Mouse (Mus musculus): ENCODE results near the gene Tmem108.

Gene Tmem108

GRCm38 (mm10) chr9:103580186-103580585 is 181.5 kb downstream of the Tmem108 start:
- DNase-seq: no peak

- DNase-seq: no peak
These were observed 182.1 kb downstream of the Tmem108 start for GRCm38 (mm10) chr9:103579411-103580026.

DNA sequence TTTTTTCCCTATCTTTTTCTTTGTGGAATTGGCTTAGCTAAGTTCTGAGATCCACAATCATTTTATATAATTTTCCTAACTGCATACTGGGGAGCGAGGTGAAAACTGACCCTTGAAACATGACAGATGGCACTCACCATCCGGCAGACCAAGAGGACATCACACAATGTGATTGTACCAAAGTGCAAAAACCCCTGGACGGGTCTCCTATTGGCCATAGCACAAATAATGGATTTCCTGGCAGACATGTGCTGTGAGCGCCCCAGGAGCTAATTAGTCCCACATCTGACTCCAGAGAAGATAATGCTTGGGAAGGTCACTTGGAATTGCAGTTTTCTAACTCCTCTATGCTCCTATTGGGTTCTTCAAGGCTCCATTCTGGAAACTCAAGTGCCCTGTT is 183.9 kb downstream of the Tmem108 start:
- no peak for DNase-seq

GRCm38 (mm10) chr9:103577181-103577580 is 184.5 kb downstream of the Tmem108 start:
- no peak for DNase-seq

DNA sequence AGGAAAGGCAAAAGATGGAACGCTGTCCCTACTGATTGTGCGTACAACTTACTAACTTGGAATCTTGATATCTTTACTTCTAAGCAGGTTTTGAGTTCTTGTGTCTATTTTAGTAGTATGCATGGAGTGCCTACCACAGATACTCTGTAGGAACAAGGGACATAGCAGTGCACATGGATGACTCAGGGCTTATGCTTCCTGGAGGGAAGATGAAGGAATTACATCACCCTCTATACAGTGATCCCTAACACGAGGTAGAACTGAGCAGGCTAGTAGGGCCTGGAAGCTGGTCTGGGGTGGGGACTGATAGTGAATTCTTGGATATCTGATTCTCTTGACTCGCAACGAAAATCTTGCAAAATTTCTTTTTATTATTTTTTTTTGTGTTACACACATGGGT is 185.7 kb downstream of the Tmem108 start:
- DNase-seq: no peak

DNA sequence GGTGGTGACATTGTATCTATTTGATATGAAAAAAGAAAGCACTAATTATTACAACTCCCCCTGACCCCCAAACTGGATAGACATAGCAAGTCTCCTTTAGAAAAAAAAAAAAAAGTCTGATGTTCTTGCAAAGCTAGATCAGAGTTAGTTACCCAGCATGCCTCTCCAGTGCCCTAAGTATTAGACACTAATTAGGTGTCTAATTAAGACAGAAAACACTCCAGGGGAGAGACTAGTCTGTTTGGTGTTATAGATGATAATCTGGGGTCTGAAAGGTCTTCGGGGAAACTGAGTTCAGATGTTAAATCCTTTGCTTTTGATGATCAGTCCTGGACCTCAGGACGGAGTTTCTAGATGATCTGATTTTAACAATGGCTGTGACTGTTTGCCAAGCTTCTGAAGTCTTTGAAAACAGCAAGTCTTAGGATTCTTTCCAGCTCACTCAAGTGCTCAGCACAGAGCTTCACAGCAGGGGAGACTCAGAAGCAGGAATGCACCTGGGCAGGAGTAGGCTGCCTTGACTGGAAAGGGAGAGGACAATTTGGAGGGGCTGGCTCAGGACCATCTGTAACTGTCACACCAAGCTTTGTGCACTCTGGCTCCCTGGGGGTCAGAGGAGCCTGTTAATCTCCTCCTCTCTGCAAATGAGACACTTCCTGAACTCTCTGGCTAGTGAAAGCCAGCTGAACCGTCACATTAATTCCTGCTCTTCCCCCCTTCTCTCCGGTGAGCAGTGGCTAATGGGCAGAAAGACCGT is 187.5 kb downstream of the Tmem108 start:
- DNase-seq: no peak

- no peak for DNase-seq
These were observed 191.4 kb downstream of the Tmem108 start for GRCm38 (mm10) chr9:103570158-103570741.

DNA sequence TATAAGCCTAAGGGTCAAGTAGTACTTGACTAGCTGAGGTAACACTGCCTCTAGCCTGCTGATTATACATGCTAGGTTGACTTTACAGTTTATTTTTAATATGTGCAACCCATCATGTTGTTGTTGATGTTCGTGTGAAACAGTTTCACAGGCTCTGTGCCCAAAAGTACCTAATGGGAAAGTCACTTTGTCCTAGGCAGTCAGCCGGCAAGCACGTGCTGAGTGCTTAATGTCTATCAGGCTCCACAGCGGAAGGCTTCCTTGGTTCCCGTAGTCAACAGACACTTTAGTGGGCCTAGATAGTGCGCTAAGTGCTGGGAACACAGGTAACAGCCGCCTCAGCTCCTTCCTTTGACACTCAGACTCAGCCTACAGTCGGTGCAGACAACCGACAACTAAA is 192.7 kb downstream of the Tmem108 start:
- no peak for DNase-seq

DNA sequence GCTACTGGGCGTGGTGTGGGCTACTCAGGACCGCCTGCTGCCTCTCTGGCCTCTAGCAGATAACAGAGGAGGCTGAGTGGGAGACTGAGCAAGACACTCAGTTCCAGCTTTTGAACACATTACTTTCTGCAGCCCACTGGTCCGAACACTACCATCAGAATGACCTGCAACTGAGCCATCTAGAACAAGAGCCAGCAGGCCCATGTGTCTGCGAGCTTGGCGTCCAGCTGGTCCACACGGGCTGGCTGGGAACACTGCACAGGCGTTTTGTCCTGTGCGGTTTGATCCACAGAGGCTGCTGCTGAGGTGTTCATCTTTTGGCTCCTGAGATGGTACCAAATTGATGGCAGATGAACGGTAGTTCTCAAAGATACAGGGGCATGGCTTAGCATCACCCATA is 196.5 kb downstream of the Tmem108 start:
- no peak for DNase-seq

DNA sequence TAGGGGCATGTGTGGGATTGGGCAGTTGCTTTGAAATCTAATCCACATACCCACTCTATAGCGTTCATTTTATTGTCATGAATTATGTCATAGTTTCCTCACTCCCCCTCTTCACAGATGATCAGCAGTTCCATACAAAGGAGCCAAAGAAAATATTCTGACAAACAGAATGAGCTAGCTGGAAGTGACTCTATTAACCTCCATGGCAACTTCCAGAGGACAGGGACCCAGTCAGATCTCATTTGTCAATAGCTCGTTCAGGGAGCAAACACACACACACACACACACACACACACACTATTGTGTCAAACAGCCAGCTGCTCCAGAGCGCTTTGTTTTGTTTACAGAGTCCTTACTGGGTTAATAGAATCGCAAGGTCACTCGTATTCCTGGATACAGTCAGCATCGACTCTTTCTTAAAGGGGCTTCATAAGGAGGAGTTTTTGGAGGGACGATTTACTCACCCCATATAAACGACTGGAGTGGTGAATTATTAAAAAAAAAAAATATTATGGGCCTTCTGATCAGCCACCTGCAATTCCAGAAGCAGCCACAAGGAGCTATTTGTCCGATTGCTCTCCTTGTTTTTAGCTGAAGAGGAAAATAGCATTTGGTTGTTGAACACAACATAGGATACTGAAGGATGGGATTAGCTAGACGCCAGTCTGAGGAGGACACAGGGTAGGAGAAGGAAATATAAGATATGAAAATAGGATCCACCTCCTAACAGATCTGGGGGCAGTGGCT is 197.6 kb downstream of the Tmem108 start:
- DNase-seq: no peak

DNA sequence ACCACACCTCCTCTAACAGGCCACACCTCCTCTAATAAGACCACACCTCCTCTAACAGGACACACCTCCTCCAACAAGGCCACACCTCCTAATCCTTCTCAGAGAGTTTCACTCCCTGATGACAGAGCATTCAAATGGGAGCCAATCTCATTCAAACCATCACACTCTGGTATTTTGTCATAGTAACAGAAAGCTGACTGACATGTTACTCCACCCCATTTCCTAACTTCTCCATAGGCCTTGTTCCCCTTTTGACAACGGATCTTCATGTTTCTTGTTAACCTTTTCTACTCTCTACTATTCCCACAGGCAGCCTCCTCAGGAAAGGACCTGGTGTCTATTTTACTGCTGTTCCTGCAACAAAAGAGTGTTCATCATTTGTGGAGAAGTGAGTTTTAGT is 199.6 kb downstream of the Tmem108 start:
- no peak for DNase-seq

GRCm38 (mm10) chr9:103558741-103559140 is 202.9 kb downstream of the Tmem108 start:
- DNase-seq: no peak

DNA sequence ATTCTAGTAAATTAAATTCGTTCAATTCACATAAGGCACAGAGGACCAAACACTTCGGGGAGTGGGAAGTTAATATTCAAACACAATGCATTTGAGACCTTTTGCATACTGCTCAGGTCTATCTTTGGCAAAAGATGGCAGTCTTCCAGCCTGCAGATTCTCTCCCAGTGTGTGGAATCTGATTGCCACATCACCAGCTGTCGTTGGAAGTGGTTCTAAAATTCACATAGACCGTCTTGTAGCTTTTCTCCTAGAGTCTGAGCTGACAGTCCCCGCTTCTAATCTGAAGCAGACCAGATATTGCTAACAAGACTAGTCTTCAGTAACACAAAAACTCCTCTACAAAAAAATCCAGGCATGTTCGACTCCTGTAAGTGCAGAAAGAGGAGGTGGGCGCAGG is 203.4 kb downstream of the Tmem108 start:
- no peak for DNase-seq

GRCm38 (mm10) chr9:103557085-103557484 is 204.6 kb downstream of the Tmem108 start:
- no peak for DNase-seq

GRCm38 (mm10) chr9:103555334-103555733 is 206.3 kb downstream of the Tmem108 start:
- no peak for DNase-seq

GRCm38 (mm10) chr9:103550661-103551248 is 210.9 kb downstream of the Tmem108 start:
- no peak for DNase-seq

DNA sequence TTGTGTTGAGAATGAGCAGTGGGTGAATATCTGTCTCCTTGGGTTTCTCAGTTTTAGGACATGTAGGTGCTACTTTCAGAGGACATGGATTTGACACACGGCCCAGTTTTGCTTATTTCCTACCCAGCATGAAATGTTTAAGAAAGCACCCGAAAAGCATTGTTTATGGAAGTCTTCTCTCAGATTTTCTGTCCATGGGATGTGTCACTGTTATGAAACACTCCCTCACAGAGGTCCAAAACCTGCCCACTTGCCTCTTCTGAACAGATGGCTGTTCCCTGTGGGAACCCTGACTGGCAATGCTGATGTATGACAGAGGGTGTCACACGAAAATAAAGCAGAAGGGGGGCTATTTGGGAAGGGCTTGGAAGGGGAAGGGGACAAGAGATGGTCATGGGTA is 212.5 kb downstream of the Tmem108 start:
- no peak for DNase-seq

DNA sequence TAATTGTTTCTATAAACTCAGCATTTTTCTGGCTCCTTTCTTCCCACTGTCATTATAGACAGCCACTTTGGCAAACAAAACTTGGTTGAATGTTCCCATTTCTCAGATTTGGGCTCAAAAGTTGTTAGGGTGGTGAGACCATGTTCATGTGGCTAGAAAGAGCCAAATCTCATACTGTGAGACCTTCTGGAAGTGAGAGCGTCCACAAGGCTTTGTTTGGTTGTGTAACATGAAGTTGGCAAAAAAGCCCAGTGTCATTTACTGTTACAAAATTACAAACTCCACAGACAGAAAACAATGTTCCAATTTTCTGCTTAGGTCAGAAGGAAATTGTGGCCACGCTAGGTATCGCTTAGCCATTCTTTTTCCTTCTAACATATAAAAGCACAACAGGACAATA is 213.0 kb downstream of the Tmem108 start:
- no peak for DNase-seq

- DNase-seq: no peak
These were observed 214.7 kb downstream of the Tmem108 start for GRCm38 (mm10) chr9:103546695-103547645.

DNA sequence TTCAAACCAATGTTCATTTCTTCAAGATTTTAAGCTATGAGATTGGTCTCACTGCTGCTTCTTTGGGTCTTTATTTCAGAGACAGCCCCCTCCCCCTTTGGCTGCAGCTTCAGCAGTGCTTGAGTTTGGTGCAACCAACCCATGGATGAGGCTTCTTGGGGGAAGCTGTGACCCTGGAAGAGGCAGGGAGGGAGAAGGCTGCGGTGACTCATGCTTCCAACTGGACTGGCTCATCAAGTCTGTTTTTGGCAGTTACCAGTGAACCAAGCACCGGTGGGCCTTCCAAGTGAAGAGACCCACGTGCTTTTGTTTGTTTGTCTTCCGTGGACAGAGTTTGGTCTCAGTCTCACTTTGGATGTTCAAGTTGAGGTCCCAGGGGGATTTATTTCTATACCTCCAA is 215.9 kb downstream of the Tmem108 start:
- DNase-seq: no peak

- DNase-seq: no peak
These were observed 216.4 kb downstream of the Tmem108 start for GRCm38 (mm10) chr9:103545271-103545670.

DNA sequence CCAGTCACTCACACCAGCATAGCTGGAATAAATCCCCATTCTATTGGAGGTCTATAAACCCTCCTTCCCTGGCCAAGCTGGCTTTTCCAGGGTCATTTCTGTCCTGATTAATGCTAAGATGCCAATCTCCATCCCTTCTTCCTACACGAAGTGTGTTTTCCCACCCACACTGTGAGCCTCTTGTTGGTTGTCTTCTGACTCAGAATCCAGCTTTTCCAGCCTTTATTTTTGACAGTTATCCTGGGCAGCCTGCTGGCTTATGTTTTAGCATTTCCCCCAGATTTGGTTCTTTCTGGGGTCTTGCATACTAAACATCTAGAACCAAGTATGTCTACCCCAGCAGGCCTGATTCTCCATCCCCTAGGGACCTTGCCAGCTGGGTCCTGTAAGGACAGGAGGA is 217.0 kb downstream of the Tmem108 start:
- DNase-seq: no peak
